Mouse (Mus musculus) erythroblast, adult 5-6 weeks (primary cell): ENCODE data around the gene Nkg7. TPM values are rescaled to one million over a fixed set of nuclear protein-coding genes. Genes with fewer than 3 reads are reported as not detected.
A peak's percentile ranks its signal among the peaks of the same experiment; 100 is the strongest.
"Not testable (repeated sequence)": the region's sequence is repeated elsewhere in the genome, so short reads cannot be mapped to it uniquely, and the experiment has no call there.

ENCODE experiments used
- ATAC-seq: replicated peaks from 2 replicates; pipeline ENCODE4 v1.8.0; 2016; ENCODE audit warnings: moderate number of reproducible peaks, mild to moderate bottlenecking, moderate TSS enrichment, inconsistent platforms; ENCODE audit not compliant: poor library complexity, low FRiP score, severe bottlenecking
- total RNA-seq, 2 experiments: library from RNA; stranded (forward) in 1 of 2; stranded (reverse) in 1 of 2; fragments of 150-400 nt in 1 of 2; fragments of 200-764, 138-1000 nt in 1 of 2; gene quantifications; 2 replicates each; pipeline versions ENCODE4 v1.2.3 to v1.2.4; 2015 to 2017; ENCODE audit warnings: low replicate concordance in 2 of 2

Gene Nkg7
- 157 and 163 TPM in 2 replicates for total RNA-seq (2015; ENCODE audit: low replicate concordance)
- 21.2 and 38.3 TPM in 2 replicates for total RNA-seq (2017; ENCODE audit: low replicate concordance)

DNA sequence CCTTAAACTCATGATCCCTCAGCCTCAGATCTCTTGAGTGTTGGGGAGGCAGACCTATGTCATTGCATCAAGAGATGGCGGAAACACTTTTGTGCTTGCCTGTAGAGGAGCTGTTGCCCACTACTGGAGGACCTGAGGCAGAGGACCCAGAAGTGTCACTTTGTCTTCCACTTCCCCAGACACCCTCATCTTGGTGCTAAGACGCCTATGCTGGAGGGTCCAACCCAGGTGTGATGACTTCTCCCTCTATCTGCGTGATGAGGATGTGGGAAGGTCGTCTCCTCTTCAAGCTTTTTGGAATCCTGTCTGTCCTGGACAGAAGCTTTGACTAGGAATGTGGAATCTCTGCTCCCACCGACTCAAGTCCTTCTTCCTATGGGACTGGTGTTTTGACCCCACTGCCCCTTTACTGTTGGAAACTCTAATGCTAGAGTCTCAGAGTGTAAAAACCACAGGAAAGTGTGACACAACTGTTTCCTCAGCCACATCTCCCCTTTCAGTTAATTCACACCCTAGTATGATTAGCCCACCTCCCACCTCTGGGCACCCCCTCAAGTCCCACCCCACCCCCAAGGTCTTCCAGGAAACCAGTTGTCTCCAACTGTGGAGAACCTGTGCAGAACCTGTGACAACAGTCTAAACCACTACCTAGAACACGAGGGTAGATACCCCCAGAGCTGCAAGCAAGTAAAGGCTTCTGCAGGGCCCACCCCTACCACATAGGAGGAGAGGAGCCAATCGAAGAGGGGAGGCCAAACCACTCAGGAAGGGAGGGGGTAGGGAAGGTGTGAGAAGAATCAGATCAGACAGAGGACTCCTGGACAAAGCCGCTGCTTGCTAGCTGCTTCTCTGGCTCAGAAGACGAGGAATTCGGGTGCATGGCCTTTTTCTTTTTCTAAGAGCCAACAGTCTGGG lies at the start of gene Nkg7:
TSS of gene Nkg7 (plus strand) at position 733 of the 915 bp plus-strand sequence.
- no peak for ATAC-seq

GRCm38 (mm10) chr7:43392349-43393121 lies 44.3 kb upstream of the Nkg7 start:
- ATAC-seq = no peak

GRCm38 (mm10) chr7:43399501-43399900 lies 37.4 kb upstream of the Nkg7 start:
- no peak for ATAC-seq

- no peak for ATAC-seq
These were observed 34.2 kb upstream of the Nkg7 start for GRCm38 (mm10) chr7:43402718-43403117.

- no peak for ATAC-seq
These were observed 29.3 kb upstream of the Nkg7 start for GRCm38 (mm10) chr7:43407573-43407972.

- ATAC-seq = no peak
These were observed 28.7 kb upstream of the Nkg7 start, which contains the start of gene Siglecg for GRCm38 (mm10) chr7:43408131-43408553. Siglecg (plus strand) TSS chr7:43408204.

DNA sequence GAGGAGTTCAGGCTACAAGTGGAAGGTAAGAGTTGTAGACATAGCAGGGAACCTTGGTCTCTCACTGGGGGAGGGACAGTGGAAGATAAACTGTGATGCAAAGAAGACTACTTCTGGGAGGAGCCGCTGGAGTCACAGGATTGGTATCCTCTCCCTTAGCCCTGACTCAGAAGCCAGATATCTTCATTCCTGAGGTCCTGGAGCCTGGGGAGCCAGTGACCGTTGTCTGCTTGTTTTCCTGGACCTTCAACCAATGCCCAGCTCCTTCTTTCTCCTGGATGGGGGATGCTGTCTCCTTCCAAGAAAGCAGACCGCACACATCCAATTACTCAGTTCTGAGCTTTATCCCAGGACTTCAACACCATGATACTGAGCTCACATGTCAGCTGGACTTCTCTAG lies 27.8 kb upstream of the Nkg7 start:
- ATAC-seq = no peak

- not testable (repeated sequence) for ATAC-seq
These were observed 25.1 kb upstream of the Nkg7 start for GRCm38 (mm10) chr7:43411724-43412123.

- ATAC-seq = no peak
These were observed 19.6 kb upstream of the Nkg7 start for GRCm38 (mm10) chr7:43417298-43417697.

GRCm38 (mm10) chr7:43422995-43423617 lies 13.8 kb upstream of the Nkg7 start:
- ATAC-seq = peak; percentile 69; the same call in 1 of the 2 replicates

- no peak for ATAC-seq
These were observed 12.8 kb upstream of the Nkg7 start for GRCm38 (mm10) chr7:43423991-43424625.

- no peak for ATAC-seq
These were observed 9.5 kb upstream of the Nkg7 start, which contains the start of gene Lim2 for GRCm38 (mm10) chr7:43427406-43427805. Lim2 (plus strand) TSS chr7:43427670.

- ATAC-seq = no peak
These were observed 7.4 kb upstream of the Nkg7 start for GRCm38 (mm10) chr7:43429500-43429899.

DNA sequence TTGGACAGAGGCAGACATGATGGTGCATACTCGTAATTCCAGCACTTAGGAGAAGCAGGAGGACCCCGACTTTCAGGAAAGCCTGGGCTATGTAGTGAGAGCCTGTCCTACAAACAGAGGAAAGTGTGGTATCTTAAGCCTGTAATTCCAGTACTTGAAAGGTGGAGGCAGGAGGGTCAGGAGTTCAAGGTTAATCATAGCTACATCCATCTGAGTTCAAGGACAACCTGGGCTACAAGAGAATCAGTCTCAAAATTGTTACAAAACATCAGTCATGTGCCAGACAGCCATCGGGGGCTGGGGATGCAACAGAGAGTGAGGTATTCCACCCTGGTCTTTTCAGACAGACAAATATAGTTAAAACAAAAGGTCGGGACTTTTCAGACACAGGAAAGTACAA lies 4.0 kb upstream of the Nkg7 start:
- ATAC-seq = no peak

- no peak for ATAC-seq
These were observed 2.2 kb upstream of the Nkg7 start for GRCm38 (mm10) chr7:43434676-43435075.

GRCm38 (mm10) chr7:43438611-43439010 lies 1.7 kb downstream of the Nkg7 start:
- no peak for ATAC-seq

DNA sequence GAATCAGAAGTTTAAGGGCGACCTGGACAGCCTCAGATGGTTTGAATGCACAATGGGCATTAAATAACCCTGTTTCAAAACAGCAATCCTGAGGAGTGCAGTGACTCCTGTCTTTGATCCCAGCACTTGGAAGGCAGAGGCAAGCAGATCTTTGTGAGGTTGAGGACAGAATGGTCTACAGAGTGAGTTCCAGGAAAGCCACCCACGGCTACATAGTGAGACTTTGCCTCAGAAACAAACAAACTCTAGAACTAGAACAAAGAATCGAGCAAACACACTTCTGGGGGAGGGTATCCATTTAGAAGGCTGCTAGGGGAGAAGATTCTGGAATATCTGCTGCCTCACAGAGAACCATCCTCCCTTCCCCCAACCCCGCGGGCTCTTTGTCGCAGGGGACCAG lies 3.6 kb downstream of the Nkg7 start, which contains the start of gene Cldnd2:
TSS of gene Cldnd2 (plus strand) at position 301 of the 400 bp plus-strand sequence.
- no peak for ATAC-seq

DNA sequence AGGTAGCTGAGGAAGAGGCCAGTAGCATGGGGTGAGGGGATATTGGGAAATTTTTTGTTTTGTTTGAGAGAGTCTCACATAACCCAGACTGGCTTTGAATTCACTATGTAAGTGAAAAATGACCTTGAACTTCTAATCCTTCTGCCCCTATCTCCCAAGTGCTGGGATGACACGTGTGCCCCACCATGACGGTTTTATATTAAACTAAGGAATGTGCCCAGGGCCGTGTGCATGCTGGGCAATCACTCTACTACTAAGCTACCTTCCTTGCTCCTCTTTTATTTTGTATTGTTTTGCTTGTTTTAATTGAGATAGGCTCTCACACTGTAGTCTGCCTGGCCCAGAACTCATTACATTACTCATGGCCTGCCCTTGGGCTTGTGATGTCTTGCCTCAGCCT lies 4.2 kb downstream of the Nkg7 start:
- no peak for ATAC-seq

DNA sequence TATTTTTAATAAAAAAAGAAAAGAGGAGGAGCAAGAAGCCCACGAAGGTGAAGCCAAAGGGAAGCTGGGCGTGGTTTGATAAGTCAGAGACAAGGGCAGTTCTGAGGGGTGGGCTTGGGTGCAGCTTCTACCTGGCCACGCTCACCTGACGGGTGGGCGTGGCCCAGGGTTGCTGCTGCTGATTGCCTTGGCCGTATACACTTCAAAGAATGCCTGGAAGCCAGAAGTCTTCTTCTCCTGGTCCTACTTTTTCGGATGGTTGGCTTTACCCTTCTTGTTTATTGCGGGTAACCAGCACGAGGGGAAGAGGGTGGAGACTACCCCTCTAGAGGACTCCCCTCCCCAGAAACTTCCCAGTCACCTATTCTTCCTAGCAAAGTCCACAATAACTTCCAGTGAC lies 5.8 kb downstream of the Nkg7 start:
- ATAC-seq = no peak
